Mouse (Mus musculus): ENCODE measurements around the gene Nme9. TPM values are rescaled to one million over a fixed set of nuclear protein-coding genes. Genes with fewer than 3 reads are reported as not detected.

Nme9 gene
- total RNA-seq, 2 experiments from 2014 or later, result not detected

DNA sequence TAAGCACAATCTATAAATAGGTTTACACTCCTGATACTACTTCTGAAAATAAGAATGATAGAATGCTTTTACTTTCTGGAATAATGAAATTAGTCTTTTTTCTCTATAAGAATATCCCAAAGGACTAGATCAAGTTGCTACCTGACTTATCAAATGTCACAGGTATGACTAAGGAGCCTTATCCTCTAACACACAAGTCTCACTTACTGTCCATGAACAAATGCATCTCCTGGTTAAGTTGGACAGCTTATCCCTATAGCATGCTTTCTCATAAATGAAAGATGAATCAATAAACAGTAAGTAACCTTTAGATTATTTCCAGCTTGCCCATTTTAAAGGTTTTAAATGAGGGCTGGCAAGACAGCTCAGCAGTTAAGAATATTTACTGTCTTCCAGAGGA lies 33.4 kb downstream of the Nme9 start:
- DNase-seq, result no peak

DNA sequence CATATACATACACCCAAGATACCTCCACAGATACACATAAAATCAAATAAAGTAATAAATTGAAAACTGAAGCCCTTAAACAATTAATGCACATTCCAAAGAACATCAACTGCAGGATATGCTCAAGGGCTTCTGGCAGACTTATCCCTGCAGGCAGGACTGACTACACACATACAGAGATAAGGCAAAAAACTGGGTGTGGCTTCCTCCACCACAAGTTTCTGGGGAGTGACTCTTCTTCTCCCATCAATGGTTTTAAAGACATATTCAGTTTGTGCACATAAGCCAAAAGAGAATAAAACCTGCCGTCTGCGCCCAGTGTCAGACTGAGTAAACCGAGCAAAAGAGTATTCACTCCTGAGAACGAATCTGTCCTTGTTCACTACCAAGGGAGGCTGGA lies 33.9 kb downstream of the Nme9 start:
- no peak for DNase-seq

DNA sequence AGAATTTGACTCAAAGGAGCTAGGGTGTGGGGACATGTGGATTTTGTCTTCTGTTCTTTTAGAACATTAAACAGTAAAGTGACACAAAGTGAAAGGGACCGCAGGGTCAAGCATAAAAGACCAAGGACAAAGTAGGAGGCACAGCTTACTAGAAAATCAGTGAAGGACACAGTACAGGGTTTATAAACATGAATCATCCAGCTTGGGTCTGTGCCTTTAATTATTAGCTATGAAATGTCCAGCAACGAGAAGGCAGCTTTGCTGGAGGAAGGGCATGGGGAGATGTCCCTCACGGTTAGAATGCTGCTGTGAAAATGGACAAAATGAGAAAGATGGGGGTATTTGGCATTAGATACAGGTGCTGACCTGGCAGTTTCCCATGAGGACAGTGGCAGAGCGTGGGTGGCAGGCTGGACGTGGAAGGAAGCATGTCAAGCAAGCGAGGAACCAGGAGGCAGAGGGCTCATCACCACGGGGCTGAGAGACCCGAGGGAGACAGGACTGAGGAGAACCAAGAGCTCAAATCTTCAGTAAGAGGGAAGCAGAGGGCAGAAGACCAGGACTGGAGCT lies 35.9 kb downstream of the Nme9 start:
- no peak for DNase-seq

DNA sequence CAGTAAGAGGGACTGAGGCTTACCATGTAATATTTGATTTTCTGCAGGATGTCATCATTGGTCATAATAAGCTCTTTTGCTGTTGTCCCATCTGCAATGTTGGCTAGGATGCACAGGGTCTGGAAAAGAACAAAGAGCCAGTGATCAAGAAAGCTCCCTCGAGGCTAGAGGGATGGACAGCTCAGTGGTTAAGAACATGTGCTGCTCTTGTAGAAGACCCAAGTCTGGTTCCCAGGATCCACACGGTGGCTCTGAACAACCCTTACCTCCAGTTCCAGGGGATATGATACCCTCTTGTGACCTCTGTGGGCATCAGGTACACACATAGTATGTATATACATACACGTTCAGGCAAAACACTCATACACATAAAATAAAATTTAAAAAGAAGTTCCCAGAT lies 36.6 kb downstream of the Nme9 start:
- no peak for DNase-seq

DNA sequence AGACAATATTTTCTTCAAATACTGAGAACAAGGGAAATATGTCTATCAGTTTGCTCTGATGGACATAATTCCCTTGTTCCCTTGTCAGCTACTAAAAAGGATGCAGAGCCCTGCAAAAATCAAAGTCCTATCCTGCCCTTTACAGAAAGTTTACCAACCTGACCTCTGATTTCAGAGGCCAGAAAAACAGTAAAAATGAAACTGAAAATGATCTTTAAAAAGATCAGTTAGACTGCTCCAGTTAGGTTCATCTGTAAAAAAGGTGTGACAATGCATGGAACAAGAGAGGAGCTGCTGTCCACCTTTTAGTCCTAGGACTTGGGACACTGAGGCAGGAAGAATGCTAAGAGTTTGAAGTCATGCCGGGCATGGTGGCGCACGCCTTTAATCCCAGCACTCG lies 39.8 kb downstream of the Nme9 start:
- no peak for DNase-seq

DNA sequence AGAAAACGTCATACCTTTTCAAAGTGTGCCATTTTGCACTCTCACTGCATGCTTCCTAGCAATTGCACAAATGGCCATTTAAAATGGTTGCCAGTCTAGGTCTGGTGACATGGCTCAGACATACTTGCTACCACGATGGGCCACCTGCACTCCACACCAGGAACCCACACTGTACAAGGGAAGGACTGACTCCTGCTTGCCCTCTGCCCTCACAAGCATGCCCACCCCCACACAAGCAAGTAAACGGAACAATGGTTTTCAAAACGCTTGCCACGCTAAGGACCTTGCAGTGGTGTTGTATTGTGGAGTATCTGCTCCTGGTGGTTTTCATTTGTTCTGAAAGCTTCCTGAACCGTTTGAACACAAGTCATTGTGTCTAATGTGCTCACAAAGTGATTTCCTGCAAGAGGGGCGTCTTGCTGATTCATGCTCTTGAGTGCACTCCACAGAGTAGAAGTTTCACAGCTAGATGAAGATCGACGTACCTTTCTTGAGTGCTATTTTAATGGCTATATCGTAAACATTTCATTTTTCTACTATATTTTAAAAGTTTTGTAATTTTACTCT lies 41.4 kb downstream of the Nme9 start:
- no peak for DNase-seq

DNA sequence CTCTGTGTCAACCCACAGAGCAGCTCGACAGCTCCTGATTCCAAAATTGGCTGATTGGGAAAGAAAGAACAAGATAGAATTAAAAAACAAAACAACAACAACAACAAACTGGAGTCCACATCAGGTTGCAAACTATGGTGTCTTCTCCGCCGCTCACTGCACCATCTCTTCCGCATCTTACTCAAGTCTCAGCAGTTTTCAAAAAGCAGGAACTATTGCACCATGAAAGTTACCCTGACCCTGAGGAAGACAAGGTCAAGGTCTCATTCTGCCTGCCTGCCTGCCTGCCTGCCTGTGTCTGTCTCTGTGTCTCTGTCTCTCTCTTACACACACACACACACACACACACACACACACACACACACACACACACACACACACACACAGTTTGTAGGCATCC lies 48.1 kb downstream of the Nme9 start:
- no peak for DNase-seq

DNA sequence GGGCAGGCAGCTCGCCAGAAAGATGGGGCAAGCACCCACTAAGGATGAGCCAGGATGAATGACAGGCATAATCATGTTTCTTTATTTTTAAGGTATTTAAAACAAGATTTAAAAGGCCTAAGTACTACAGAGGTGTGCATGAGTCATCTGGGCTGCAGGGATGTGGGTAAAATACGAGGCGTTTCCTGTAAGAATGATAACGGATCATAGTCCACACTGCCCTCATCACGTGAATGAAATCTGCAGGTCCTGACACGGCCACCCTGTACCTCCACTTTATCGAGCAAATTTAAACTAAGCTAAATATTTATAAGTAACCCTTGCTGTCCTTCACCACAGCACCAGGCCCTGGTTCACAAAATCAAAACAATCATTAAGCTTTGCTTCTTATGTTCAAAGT lies 54.6 kb downstream of the Nme9 start:
- no peak for DNase-seq

Other genes with a start within 250 kb of the Nme9 start
- gene Faiml, start 214.2 kb upstream of the Nme9 start, total RNA-seq (2021), result not detected
- gene Cep70, start 208.1 kb upstream of the Nme9 start, total RNA-seq (2021), result 10 to 100 TPM; 12.7 to 13.9 TPM
- 1 to 10 TPM in 1 of 2 experiments, under 1 TPM in 1; 0.77 to 1.2 TPM for gene Esyt3, start 92.9 kb upstream of the Nme9 start, total RNA-seq (2021)
- gene Mras, start 14.1 kb upstream of the Nme9 start, total RNA-seq (2021), result 10 to 100 TPM; 11.6 to 13.2 TPM
- 10 to 100 TPM; 27.4 to 28.2 TPM for gene Armc8, start 117.4 kb downstream of the Nme9 start, total RNA-seq (2021)
- 10 to 100 TPM; 10.0 to 10.3 TPM for gene Dbr1, start 124.3 kb downstream of the Nme9 start, total RNA-seq (2021)
- gene A4gnt, start 161.0 kb downstream of the Nme9 start, total RNA-seq (2021), result not detected
- 10 to 100 TPM; 13.2 to 16.2 TPM for gene Dzip1l, start 178.0 kb downstream of the Nme9 start, total RNA-seq (2021)